Mouse (Mus musculus): Measurements from ENCODE around the gene Fbrsl1. TPM values are rescaled to one million over a fixed set of nuclear protein-coding genes. Genes with fewer than 3 reads are reported as not detected.

The Fbrsl1 gene
- 11.4 and 13.3 TPM in 2 replicates for polyA plus RNA-seq (2011; ENCODE audit: insufficient read length, low read depth, missing spikeins)

- Histone ChIP-seq H3K4me3 (ENCODE audit: insufficient read depth, low read length) (peak within 1 kb of the TSS; percentile 89), H3K27ac (ENCODE audit: insufficient read depth, low read length) (no peak within 1 kb of the TSS), H3K4me1 (ENCODE audit: control insufficient read depth, insufficient read depth, low read length) (0 out of 2 replicates have a peak, but pooled peaks cover 5% of the 10 kb centered on the region)
- no peak for TF ChIP-seq CTCF (IDR thresholded peaks at IDR 0.05; ENCODE audit: borderline replicate concordance, insufficient read depth, low read length)
- peak; percentile 91 for TF ChIP-seq POLR2A (IDR thresholded peaks at IDR 0.05; ENCODE audit: low read depth, low read length)
These were observed at the start of gene Fbrsl1 for GRCm38 (mm10) chr5:110448436-110449134. Gene Fbrsl1, minus strand, starts transcription at chr5:110448503.

DNA sequence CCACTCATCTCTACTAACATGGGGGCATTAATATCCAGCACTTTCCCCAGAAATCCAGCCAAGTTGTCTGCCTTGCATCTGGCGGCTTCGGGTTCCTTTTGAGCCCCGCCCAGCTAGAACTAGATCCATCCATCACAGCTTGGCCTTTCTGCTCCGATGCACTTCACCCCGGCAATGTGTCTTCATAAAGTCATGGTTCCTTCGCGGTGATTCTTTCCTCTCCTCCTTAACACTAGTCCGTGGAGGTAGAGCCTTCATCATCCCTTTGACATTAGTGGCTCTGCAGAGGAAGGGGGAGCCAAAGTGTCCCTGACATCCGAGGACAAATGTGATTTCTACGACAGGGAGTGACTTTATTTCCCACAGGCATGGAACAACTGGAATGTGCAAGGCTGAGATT is 49.8 kb upstream of the Fbrsl1 start:
- Histone ChIP-seq H3K4me1 (ENCODE audit: control insufficient read depth, insufficient read depth, low read length) (peaks cover 4% of the 10 kb centered on the region; the same call in 1 of the 2 replicates), H3K27ac (ENCODE audit: insufficient read depth, low read length) (no peak overlapping the region), H3K4me3 (ENCODE audit: insufficient read depth, low read length) (no peak overlapping the region)
- TF ChIP-seq POLR2A (IDR thresholded peaks at IDR 0.05; ENCODE audit: low read depth, low read length) (no peak), CTCF (IDR thresholded peaks at IDR 0.05; ENCODE audit: borderline replicate concordance, insufficient read depth, low read length) (no peak)

DNA sequence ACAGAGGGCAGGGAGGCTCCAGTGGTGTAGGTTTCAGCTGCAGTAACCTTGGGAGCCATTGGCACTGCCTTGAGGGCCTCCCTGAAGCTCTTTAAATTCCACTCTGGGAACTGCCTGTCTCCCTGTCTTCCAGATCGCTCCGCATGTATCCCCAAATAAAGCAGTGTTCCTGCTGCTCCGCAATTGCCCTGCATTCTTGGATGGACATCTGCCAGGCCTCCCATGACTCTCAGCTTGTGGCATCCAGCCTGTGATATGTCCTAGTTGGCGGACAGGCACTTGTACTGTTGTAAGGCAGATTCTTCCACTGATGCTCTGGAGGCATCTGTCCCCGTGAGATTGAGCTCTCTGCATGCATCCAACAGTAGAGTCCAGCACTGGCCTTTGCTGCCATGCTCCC is 49.3 kb upstream of the Fbrsl1 start:
- H3K4me3 ChIP-seq (ENCODE audit: insufficient read depth, low read length) = no peak overlapping the region
- TF ChIP-seq POLR2A (IDR thresholded peaks at IDR 0.05; ENCODE audit: low read depth, low read length) (no peak), CTCF (IDR thresholded peaks at IDR 0.05; ENCODE audit: borderline replicate concordance, insufficient read depth, low read length) (no peak)
- H3K27ac ChIP-seq (ENCODE audit: insufficient read depth, low read length) = no peak overlapping the region
- peaks cover 4% of the 10 kb centered on the region; the same call in 1 of the 2 replicates for H3K4me1 ChIP-seq (ENCODE audit: control insufficient read depth, insufficient read depth, low read length)

DNA sequence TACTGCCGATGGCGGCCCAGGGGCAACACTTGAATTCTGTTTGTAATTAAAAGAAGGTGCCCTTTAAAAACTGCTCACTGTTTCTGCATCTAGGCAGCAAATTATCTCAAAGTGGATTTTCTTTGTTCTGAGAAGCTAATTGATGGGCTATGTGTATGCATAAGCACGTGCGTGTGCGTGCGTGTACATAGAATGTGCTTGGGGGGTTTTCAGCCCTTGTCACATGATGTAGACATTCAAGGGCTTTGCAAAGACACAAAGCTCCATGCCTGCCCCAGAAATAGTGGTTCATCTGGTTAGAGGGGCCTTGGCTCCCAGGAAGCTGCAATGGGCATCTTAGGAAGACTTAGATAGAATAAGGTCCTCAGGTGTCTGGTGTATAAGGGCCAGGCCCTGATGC is 46.7 kb upstream of the Fbrsl1 start:
- Histone ChIP-seq H3K4me1 (ENCODE audit: control insufficient read depth, insufficient read depth, low read length) (peaks cover 4% of the 10 kb centered on the region; the same call in 1 of the 2 replicates), H3K4me3 (ENCODE audit: insufficient read depth, low read length) (no peak overlapping the region), H3K27ac (ENCODE audit: insufficient read depth, low read length) (no peak overlapping the region)
- TF ChIP-seq CTCF (IDR thresholded peaks at IDR 0.05; ENCODE audit: borderline replicate concordance, insufficient read depth, low read length) = no peak
- no peak for TF ChIP-seq POLR2A (IDR thresholded peaks at IDR 0.05; ENCODE audit: low read depth, low read length)

- no peak overlapping the region for H3K27ac ChIP-seq (ENCODE audit: insufficient read depth, low read length)
- no peak overlapping the region for H3K4me3 ChIP-seq (ENCODE audit: insufficient read depth, low read length)
- peaks cover 4% of the 10 kb centered on the region; the same call in 1 of the 2 replicates for H3K4me1 ChIP-seq (ENCODE audit: control insufficient read depth, insufficient read depth, low read length)
- TF ChIP-seq POLR2A (IDR thresholded peaks at IDR 0.05; ENCODE audit: low read depth, low read length) = no peak
These were observed 46.1 kb upstream of the Fbrsl1 start for GRCm38 (mm10) chr5:110494396-110494795.

DNA sequence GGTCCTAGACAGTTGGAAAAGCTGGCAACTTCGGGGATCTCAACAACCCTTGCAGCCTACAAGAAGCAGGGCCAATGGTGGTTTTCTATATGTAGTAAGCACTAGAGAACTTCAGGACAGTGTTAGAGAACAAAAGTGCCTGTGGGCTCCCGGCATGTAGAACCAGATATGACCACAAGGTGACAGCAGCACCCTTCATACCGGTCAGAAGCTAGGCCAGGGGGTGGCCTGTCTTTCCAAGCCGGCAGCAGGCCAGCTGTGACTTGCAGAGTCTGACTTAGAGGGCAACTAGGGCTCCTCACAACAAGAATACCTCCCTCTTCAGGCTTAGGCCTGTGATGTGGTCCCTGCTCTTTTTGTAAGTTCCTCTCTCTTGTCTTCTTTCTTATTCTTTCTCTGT is 45.5 kb upstream of the Fbrsl1 start:
- peaks cover 4% of the 10 kb centered on the region; the same call in 1 of the 2 replicates for H3K4me1 ChIP-seq (ENCODE audit: control insufficient read depth, insufficient read depth, low read length)
- no peak overlapping the region for H3K4me3 ChIP-seq (ENCODE audit: insufficient read depth, low read length)
- peak; percentile 89; the same call in 1 of the 2 replicates for TF ChIP-seq CTCF (IDR thresholded peaks at IDR 0.05; ENCODE audit: borderline replicate concordance, insufficient read depth, low read length)
- no peak for TF ChIP-seq POLR2A (IDR thresholded peaks at IDR 0.05; ENCODE audit: low read depth, low read length)
- H3K27ac ChIP-seq (ENCODE audit: insufficient read depth, low read length) = no peak overlapping the region

GRCm38 (mm10) chr5:110489639-110490038 is 41.3 kb upstream of the Fbrsl1 start:
- TF ChIP-seq CTCF (IDR thresholded peaks at IDR 0.05; ENCODE audit: borderline replicate concordance, insufficient read depth, low read length) (no peak), POLR2A (IDR thresholded peaks at IDR 0.05; ENCODE audit: low read depth, low read length) (no peak)
- Histone ChIP-seq H3K27ac (ENCODE audit: insufficient read depth, low read length) (no peak overlapping the region), H3K4me1 (ENCODE audit: control insufficient read depth, insufficient read depth, low read length) (peaks cover 4% of the 10 kb centered on the region; the same call in 1 of the 2 replicates), H3K4me3 (ENCODE audit: insufficient read depth, low read length) (no peak overlapping the region)

GRCm38 (mm10) chr5:110487943-110488342 is 39.6 kb upstream of the Fbrsl1 start:
- Histone ChIP-seq H3K4me3 (ENCODE audit: insufficient read depth, low read length) (no peak overlapping the region), H3K27ac (ENCODE audit: insufficient read depth, low read length) (no peak overlapping the region), H3K4me1 (ENCODE audit: control insufficient read depth, insufficient read depth, low read length) (no peaks in the 10 kb centered on the region)
- TF ChIP-seq POLR2A (IDR thresholded peaks at IDR 0.05; ENCODE audit: low read depth, low read length) (no peak), CTCF (IDR thresholded peaks at IDR 0.05; ENCODE audit: borderline replicate concordance, insufficient read depth, low read length) (no peak)

- H3K27ac ChIP-seq (ENCODE audit: insufficient read depth, low read length) = no peak overlapping the region
- no peaks in the 10 kb centered on the region for H3K4me1 ChIP-seq (ENCODE audit: control insufficient read depth, insufficient read depth, low read length)
- no peak for TF ChIP-seq POLR2A (IDR thresholded peaks at IDR 0.05; ENCODE audit: low read depth, low read length)
- TF ChIP-seq CTCF (IDR thresholded peaks at IDR 0.05; ENCODE audit: borderline replicate concordance, insufficient read depth, low read length) = no peak
- H3K4me3 ChIP-seq (ENCODE audit: insufficient read depth, low read length) = no peak overlapping the region
These were observed 38.5 kb upstream of the Fbrsl1 start for GRCm38 (mm10) chr5:110486674-110487334.

- no peaks in the 10 kb centered on the region for H3K4me1 ChIP-seq (ENCODE audit: control insufficient read depth, insufficient read depth, low read length)
- H3K27ac ChIP-seq (ENCODE audit: insufficient read depth, low read length) = no peak overlapping the region
- H3K4me3 ChIP-seq (ENCODE audit: insufficient read depth, low read length) = no peak overlapping the region
- no peak for TF ChIP-seq POLR2A (IDR thresholded peaks at IDR 0.05; ENCODE audit: low read depth, low read length)
- TF ChIP-seq CTCF (IDR thresholded peaks at IDR 0.05; ENCODE audit: borderline replicate concordance, insufficient read depth, low read length) = no peak
These were observed 36.4 kb upstream of the Fbrsl1 start for GRCm38 (mm10) chr5:110484711-110485110.

Measured in embryonic fibroblast, embryonic 13.5 days (primary cell).